Mouse (Mus musculus): Measurements from ENCODE around the gene Rdh16f2. TPM values are rescaled to one million over a fixed set of nuclear protein-coding genes. Genes with fewer than 3 reads are reported as not detected.

The Rdh16f2 gene
- polyA plus RNA-seq, 1 experiment from 2014 or later = not detected

DNA sequence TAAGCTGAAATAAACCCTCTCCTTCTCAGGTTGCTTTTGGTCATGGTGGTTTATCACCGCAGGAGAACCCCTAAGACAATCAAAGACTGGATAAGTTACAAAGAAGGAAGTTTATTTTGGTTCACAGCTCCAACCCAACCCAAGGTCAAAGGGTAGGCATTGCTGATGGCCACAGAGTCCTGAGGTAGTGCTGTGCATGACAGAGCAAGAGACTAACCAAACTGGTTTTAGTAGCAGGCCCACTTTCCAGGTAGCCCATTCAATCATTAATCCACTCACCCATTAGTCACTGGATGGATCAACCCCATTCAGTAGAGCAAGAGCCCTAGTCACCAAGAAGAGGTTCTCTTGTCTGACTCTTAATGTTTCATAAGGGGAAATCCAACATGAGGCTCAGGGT lies 56.0 kb downstream of the Rdh16f2 start:
- H3K9me3 ChIP-seq (ENCODE audit: control insufficient read depth, low read length) = no peaks in the 10 kb centered on the region
- H3K4me3 ChIP-seq (ENCODE audit: low read length) = no peak overlapping the region
- no peak overlapping the region for H3K9ac ChIP-seq (ENCODE audit: low read length)
- H3K27me3 ChIP-seq (ENCODE audit: control insufficient read depth, insufficient read depth, low read depth, low read length) = no peaks in the 10 kb centered on the region
- 76% methylated on average over 1 of the region's 1 CpGs for WGBS
- no peak overlapping the region for H3K4me2 ChIP-seq (ENCODE audit: low read depth, low read length)
- H3K36me3 ChIP-seq (ENCODE audit: control insufficient read depth, insufficient read depth, low read length) = no peaks in the 10 kb centered on the region
- H3K4me1 ChIP-seq (replicated peaks; ENCODE audit: control insufficient read depth, insufficient read depth, low read length) = peaks cover 5% of the 10 kb centered on the region; the same call in 1 of the 2 replicates
- no peak for ATAC-seq (ENCODE audit: low read depth)
- H3K27ac ChIP-seq (ENCODE audit: low read length) = no peak overlapping the region

DNA sequence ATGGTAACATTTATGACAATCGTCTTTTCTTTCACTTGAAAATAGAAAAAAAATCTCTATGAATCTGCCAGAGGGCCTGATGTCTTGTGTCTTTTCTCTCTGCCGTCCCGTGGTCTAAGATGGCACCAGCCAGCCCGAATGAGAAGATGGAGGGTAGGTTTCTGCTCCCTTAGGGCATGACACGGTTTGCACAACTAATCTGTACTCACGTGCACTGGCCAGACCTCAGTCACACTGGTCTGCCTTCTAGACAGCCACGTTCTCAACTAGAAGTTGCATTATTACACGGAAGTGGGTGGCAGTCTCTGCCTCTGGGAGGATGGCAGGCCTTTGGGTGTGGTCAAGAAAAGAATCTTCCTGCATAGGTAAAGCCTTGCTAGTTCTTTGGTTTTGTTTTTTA lies 56.8 kb downstream of the Rdh16f2 start:
- Histone ChIP-seq H3K27ac (ENCODE audit: low read length) (no peak overlapping the region), H3K4me1 (replicated peaks; ENCODE audit: control insufficient read depth, insufficient read depth, low read length) (peaks cover 5% of the 10 kb centered on the region; the same call in 1 of the 2 replicates), H3K4me2 (ENCODE audit: low read depth, low read length) (no peak overlapping the region), H3K4me3 (ENCODE audit: low read length) (no peak overlapping the region), H3K27me3 (ENCODE audit: control insufficient read depth, insufficient read depth, low read depth, low read length) (no peaks in the 10 kb centered on the region), H3K9me3 (ENCODE audit: control insufficient read depth, low read length) (no peaks in the 10 kb centered on the region), H3K9ac (ENCODE audit: low read length) (no peak overlapping the region), H3K36me3 (ENCODE audit: control insufficient read depth, insufficient read depth, low read length) (no peaks in the 10 kb centered on the region)
- 85% methylated on average over 8 of the region's 8 CpGs for WGBS
- no peak for ATAC-seq (ENCODE audit: low read depth)

DNA sequence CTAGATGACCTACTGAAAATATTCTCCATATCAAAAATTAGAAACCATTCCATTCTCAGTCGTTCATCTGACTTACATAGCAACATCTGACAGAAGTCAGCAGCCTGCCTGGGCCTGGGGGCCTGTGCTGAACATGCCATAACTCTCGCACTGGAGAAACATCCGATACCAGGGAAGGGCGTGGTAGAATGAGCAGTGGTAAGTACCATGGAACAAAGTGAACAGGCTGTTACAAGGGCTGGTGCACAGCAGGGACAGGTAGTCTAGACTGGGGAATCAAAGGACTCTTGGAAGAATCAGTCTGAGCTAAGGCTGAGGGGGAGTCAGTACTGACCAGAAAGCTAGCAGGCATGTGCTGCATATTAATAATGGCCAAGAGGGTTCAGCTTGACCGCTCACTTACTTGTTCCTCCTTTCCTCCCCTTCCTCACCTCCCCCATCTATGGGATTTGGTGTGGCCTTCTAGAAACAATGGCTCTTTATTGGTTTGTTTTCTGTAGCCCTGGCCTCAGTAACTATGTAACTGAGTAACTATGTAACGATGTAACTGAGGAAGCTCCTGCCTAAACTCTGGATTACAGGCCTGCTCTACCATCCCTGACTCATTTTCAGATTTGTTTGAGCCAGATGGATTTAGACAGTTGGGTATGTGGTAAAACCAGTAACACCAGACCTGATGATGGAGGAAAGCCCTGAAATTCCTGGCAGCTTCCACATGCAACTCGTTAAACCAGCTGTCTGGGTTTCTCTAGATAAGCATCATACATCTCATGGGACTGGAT lies 58.5 kb downstream of the Rdh16f2 start:
- WGBS = 48% methylated on average over 7 of the region's 7 CpGs
- ATAC-seq (ENCODE audit: low read depth) = no peak
- Histone ChIP-seq H3K27me3 (ENCODE audit: control insufficient read depth, insufficient read depth, low read depth, low read length) (no peaks in the 10 kb centered on the region), H3K9me3 (ENCODE audit: control insufficient read depth, low read length) (no peaks in the 10 kb centered on the region), H3K4me2 (ENCODE audit: low read depth, low read length) (no peak overlapping the region), H3K27ac (ENCODE audit: low read length) (no peak overlapping the region), H3K9ac (ENCODE audit: low read length) (no peak overlapping the region), H3K4me1 (replicated peaks; ENCODE audit: control insufficient read depth, insufficient read depth, low read length) (peaks cover 5% of the 10 kb centered on the region; the same call in 1 of the 2 replicates), H3K36me3 (ENCODE audit: control insufficient read depth, insufficient read depth, low read length) (no peaks in the 10 kb centered on the region), H3K4me3 (ENCODE audit: low read length) (no peak overlapping the region)

Other genes starting within 250 kb of the Rdh16f2 start
- 78.9 and 83.6 TPM in 2 replicates for gene Lrp1, start 245.3 kb upstream of the Rdh16f2 start, polyA plus RNA-seq (2015; fragmentation: Nextera tagmentation; extraction: Ambion mirVana)
- gene Stat6, start 223.5 kb upstream of the Rdh16f2 start, polyA plus RNA-seq (2015; fragmentation: Nextera tagmentation; extraction: Ambion mirVana) = 47.4 and 49.2 TPM in 2 replicates
- 12.6 and 13.2 TPM in 2 replicates for gene Nemp1, start 199.6 kb upstream of the Rdh16f2 start, polyA plus RNA-seq (2015; fragmentation: Nextera tagmentation; extraction: Ambion mirVana)
- 16.2 and 17.9 TPM in 2 replicates for gene Nab2, start 197.9 kb upstream of the Rdh16f2 start, polyA plus RNA-seq (2015; fragmentation: Nextera tagmentation; extraction: Ambion mirVana)
- 0.19 and 0.39 TPM in 2 replicates for gene Myo1a, start 161.3 kb upstream of the Rdh16f2 start, polyA plus RNA-seq (2015; fragmentation: Nextera tagmentation; extraction: Ambion mirVana)
- not detected in 2 replicates for gene Tac2, start 142.0 kb upstream of the Rdh16f2 start, polyA plus RNA-seq (2015; fragmentation: Nextera tagmentation; extraction: Ambion mirVana)
- 2.3 and 2.6 TPM in 2 replicates for gene Zbtb39, start 126.9 kb upstream of the Rdh16f2 start, polyA plus RNA-seq (2015; fragmentation: Nextera tagmentation; extraction: Ambion mirVana)
- gene Gpr182, start 114.7 kb upstream of the Rdh16f2 start, polyA plus RNA-seq (2015; fragmentation: Nextera tagmentation; extraction: Ambion mirVana) = 16.4 and 17.3 TPM in 2 replicates
- gene Rdh1, start 106.8 kb upstream of the Rdh16f2 start, polyA plus RNA-seq (2015; fragmentation: Nextera tagmentation; extraction: Ambion mirVana) = 0.08 TPM in 1 of 2 replicates, not detected in the other
- gene Rdh16f1, start 106.7 kb upstream of the Rdh16f2 start, polyA plus RNA-seq (2015; fragmentation: Nextera tagmentation; extraction: Ambion mirVana) = not detected in 2 replicates
- gene Rdh9, start 90.1 kb upstream of the Rdh16f2 start, polyA plus RNA-seq (2015; fragmentation: Nextera tagmentation; extraction: Ambion mirVana) = not detected in 2 replicates
- gene Rdh16, start 65.3 kb upstream of the Rdh16f2 start, polyA plus RNA-seq (2015; fragmentation: Nextera tagmentation; extraction: Ambion mirVana) = not detected in 2 replicates
- gene Rdh19, start 16.5 kb upstream of the Rdh16f2 start, polyA plus RNA-seq (2015; fragmentation: Nextera tagmentation; extraction: Ambion mirVana) = not detected in 2 replicates
- 0.69 TPM in 1 of 2 replicates, not detected in the other for gene Rdh7, start 22.3 kb downstream of the Rdh16f2 start, polyA plus RNA-seq (2015; fragmentation: Nextera tagmentation; extraction: Ambion mirVana)
- 0.08 TPM in 1 of 2 replicates, not detected in the other for gene Sdr9c7, start 32.0 kb downstream of the Rdh16f2 start, polyA plus RNA-seq (2015; fragmentation: Nextera tagmentation; extraction: Ambion mirVana)
- gene Hsd17b6, start 141.1 kb downstream of the Rdh16f2 start, polyA plus RNA-seq (2015; fragmentation: Nextera tagmentation; extraction: Ambion mirVana) = not detected in 2 replicates
- gene Prim1, start 148.7 kb downstream of the Rdh16f2 start, polyA plus RNA-seq (2015; fragmentation: Nextera tagmentation; extraction: Ambion mirVana) = 79.0 and 80.3 TPM in 2 replicates
- 647 and 740 TPM in 2 replicates for gene Naca, start 169.1 kb downstream of the Rdh16f2 start, polyA plus RNA-seq (2015; fragmentation: Nextera tagmentation; extraction: Ambion mirVana)
- gene Ptges3, start 192.5 kb downstream of the Rdh16f2 start, polyA plus RNA-seq (2015; fragmentation: Nextera tagmentation; extraction: Ambion mirVana) = 432 and 461 TPM in 2 replicates
- gene Atp5b, start 216.8 kb downstream of the Rdh16f2 start, polyA plus RNA-seq (2015; fragmentation: Nextera tagmentation; extraction: Ambion mirVana) = 2,116 and 2,117 TPM in 2 replicates
- gene Baz2a, start 225.1 kb downstream of the Rdh16f2 start, polyA plus RNA-seq (2015; fragmentation: Nextera tagmentation; extraction: Ambion mirVana) = 10.2 and 11.4 TPM in 2 replicates